Mouse (Mus musculus): ENCODE results near the gene Ppp2r3a. TPM values are rescaled to one million over a fixed set of nuclear protein-coding genes. Genes with fewer than 3 reads are reported as not detected.
A peak's percentile ranks its signal among the peaks of the same experiment; 100 is the strongest.

The Ppp2r3a gene
- polyA plus RNA-seq, 1 experiment from 2014 or later: 23.5 TPM

- H3K4me3 ChIP-seq (ENCODE audit: low read length): no peak overlapping the region
- peaks cover 3% of the 10 kb centered on the region; the same call in 1 of the 2 replicates for H3K36me3 ChIP-seq (ENCODE audit: control insufficient read depth, insufficient read depth, low read length)
- H3K4me1 ChIP-seq (ENCODE audit: control insufficient read depth, insufficient read depth, low read length): peaks cover 23% of the 10 kb centered on the region
- no peak overlapping the region for H3K4me2 ChIP-seq (replicated peaks; ENCODE audit: low read depth, low read length)
- ATAC-seq (ENCODE audit: low FRiP score, low TSS enrichment): no peak
- WGBS: 76% methylated on average over 3 of the region's 3 CpGs
- no peak overlapping the region for H3K9ac ChIP-seq (ENCODE audit: low read depth, low read length)
- H3K27me3 ChIP-seq (ENCODE audit: control insufficient read depth, insufficient read depth, low read length): no peaks in the 10 kb centered on the region
- H3K9me3 ChIP-seq (ENCODE audit: control insufficient read depth, low read length): peaks cover 3% of the 10 kb centered on the region; the same call in 1 of the 2 replicates
- H3K27ac ChIP-seq (ENCODE audit: low read depth, low read length): no peak overlapping the region
Observed at GRCm38 (mm10) chr9:101080046-101080685, 171.4 kb downstream of the Ppp2r3a start.

GRCm38 (mm10) chr9:101078579-101078978, 173.0 kb downstream of the Ppp2r3a start:
- H3K36me3 ChIP-seq (ENCODE audit: control insufficient read depth, insufficient read depth, low read length): peaks cover 3% of the 10 kb centered on the region; the same call in 1 of the 2 replicates
- peaks cover 23% of the 10 kb centered on the region for H3K4me1 ChIP-seq (ENCODE audit: control insufficient read depth, insufficient read depth, low read length)
- H3K4me3 ChIP-seq (ENCODE audit: low read length): peak overlapping the region; percentile 23; the same call in 1 of the 2 replicates
- H3K4me2 ChIP-seq (replicated peaks; ENCODE audit: low read depth, low read length): peak overlapping the region; percentile 43
- no peak for ATAC-seq (ENCODE audit: low FRiP score, low TSS enrichment)
- no peaks in the 10 kb centered on the region for H3K9me3 ChIP-seq (ENCODE audit: control insufficient read depth, low read length)
- WGBS: 56% methylated on average over 4 of the region's 4 CpGs
- no peak overlapping the region for H3K27ac ChIP-seq (ENCODE audit: low read depth, low read length)
- 0 out of 2 replicates have a peak overlapping the region, but pooled peaks have one; percentile 19 for H3K9ac ChIP-seq (ENCODE audit: low read depth, low read length)
- no peaks in the 10 kb centered on the region for H3K27me3 ChIP-seq (ENCODE audit: control insufficient read depth, insufficient read depth, low read length)

- no peak for ATAC-seq (ENCODE audit: low FRiP score, low TSS enrichment)
- no peaks in the 10 kb centered on the region for H3K27me3 ChIP-seq (ENCODE audit: control insufficient read depth, insufficient read depth, low read length)
- no peaks in the 10 kb centered on the region for H3K9me3 ChIP-seq (ENCODE audit: control insufficient read depth, low read length)
- peaks cover 3% of the 10 kb centered on the region; the same call in 1 of the 2 replicates for H3K36me3 ChIP-seq (ENCODE audit: control insufficient read depth, insufficient read depth, low read length)
- peak overlapping the region; percentile 97 for H3K4me3 ChIP-seq (ENCODE audit: low read length)
- peaks cover 23% of the 10 kb centered on the region for H3K4me1 ChIP-seq (ENCODE audit: control insufficient read depth, insufficient read depth, low read length)
- H3K4me2 ChIP-seq (replicated peaks; ENCODE audit: low read depth, low read length): peak overlapping the region; percentile 83
- peak overlapping the region; percentile 98; the same call in 1 of the 2 replicates for H3K9ac ChIP-seq (ENCODE audit: low read depth, low read length)
- H3K27ac ChIP-seq (ENCODE audit: low read depth, low read length): no peak overlapping the region
Observed at GRCm38 (mm10) chr9:101077486-101077885, 174.1 kb downstream of the Ppp2r3a start.

GRCm38 (mm10) chr9:101076095-101076875, 175.3 kb downstream of the Ppp2r3a start:
- Histone ChIP-seq H3K27ac (ENCODE audit: low read depth, low read length) (peak overlapping the region; percentile 1; the same call in 1 of the 2 replicates), H3K27me3 (ENCODE audit: control insufficient read depth, insufficient read depth, low read length) (no peaks in the 10 kb centered on the region), H3K9me3 (ENCODE audit: control insufficient read depth, low read length) (no peaks in the 10 kb centered on the region), H3K36me3 (ENCODE audit: control insufficient read depth, insufficient read depth, low read length) (peaks cover 3% of the 10 kb centered on the region; the same call in 1 of the 2 replicates), H3K9ac (ENCODE audit: low read depth, low read length) (peak overlapping the region; percentile 98), H3K4me1 (ENCODE audit: control insufficient read depth, insufficient read depth, low read length) (peaks cover 23% of the 10 kb centered on the region), H3K4me3 (ENCODE audit: low read length) (peak overlapping the region; percentile 97), H3K4me2 (replicated peaks; ENCODE audit: low read depth, low read length) (peak overlapping the region; percentile 83)
- WGBS: 1% methylated on average over 18 of the region's 18 CpGs
- ATAC-seq (ENCODE audit: low FRiP score, low TSS enrichment): no peak

GRCm38 (mm10) chr9:101075694-101076093, 175.9 kb downstream of the Ppp2r3a start:
- H3K4me2 ChIP-seq (replicated peaks; ENCODE audit: low read depth, low read length): peak overlapping the region; percentile 83
- no peak for ATAC-seq (ENCODE audit: low FRiP score, low TSS enrichment)
- peaks cover 3% of the 10 kb centered on the region; the same call in 1 of the 2 replicates for H3K36me3 ChIP-seq (ENCODE audit: control insufficient read depth, insufficient read depth, low read length)
- peaks cover 18% of the 10 kb centered on the region for H3K4me1 ChIP-seq (ENCODE audit: control insufficient read depth, insufficient read depth, low read length)
- no peak overlapping the region for H3K27ac ChIP-seq (ENCODE audit: low read depth, low read length)
- H3K27me3 ChIP-seq (ENCODE audit: control insufficient read depth, insufficient read depth, low read length): no peaks in the 10 kb centered on the region
- peak overlapping the region; percentile 98 for H3K9ac ChIP-seq (ENCODE audit: low read depth, low read length)
- H3K9me3 ChIP-seq (ENCODE audit: control insufficient read depth, low read length): no peaks in the 10 kb centered on the region
- peak overlapping the region; percentile 97 for H3K4me3 ChIP-seq (ENCODE audit: low read length)
- WGBS: under 1% methylated on average over 8 of the region's 8 CpGs

GRCm38 (mm10) chr9:101075091-101075581, 176.5 kb downstream of the Ppp2r3a start:
- Histone ChIP-seq H3K9ac (ENCODE audit: low read depth, low read length) (peak overlapping the region; percentile 98), H3K27me3 (ENCODE audit: control insufficient read depth, insufficient read depth, low read length) (no peaks in the 10 kb centered on the region), H3K36me3 (ENCODE audit: control insufficient read depth, insufficient read depth, low read length) (peaks cover 3% of the 10 kb centered on the region; the same call in 1 of the 2 replicates), H3K4me3 (ENCODE audit: low read length) (peak overlapping the region; percentile 97), H3K9me3 (ENCODE audit: control insufficient read depth, low read length) (no peaks in the 10 kb centered on the region), H3K4me2 (replicated peaks; ENCODE audit: low read depth, low read length) (peak overlapping the region; percentile 83), H3K4me1 (ENCODE audit: control insufficient read depth, insufficient read depth, low read length) (peaks cover 18% of the 10 kb centered on the region), H3K27ac (ENCODE audit: low read depth, low read length) (peak overlapping the region; percentile 100)
- ATAC-seq (ENCODE audit: low FRiP score, low TSS enrichment): no peak
- WGBS: under 1% methylated on average over 25 of the region's 25 CpGs

- peak overlapping the region; percentile 98 for H3K9ac ChIP-seq (ENCODE audit: low read depth, low read length)
- H3K27ac ChIP-seq (ENCODE audit: low read depth, low read length): peak overlapping the region; percentile 100
- H3K4me1 ChIP-seq (ENCODE audit: control insufficient read depth, insufficient read depth, low read length): peaks cover 18% of the 10 kb centered on the region
- H3K36me3 ChIP-seq (ENCODE audit: control insufficient read depth, insufficient read depth, low read length): peaks cover 3% of the 10 kb centered on the region; the same call in 1 of the 2 replicates
- H3K27me3 ChIP-seq (ENCODE audit: control insufficient read depth, insufficient read depth, low read length): no peaks in the 10 kb centered on the region
- WGBS: under 1% methylated on average over 57 of the region's 100 CpGs
- peak overlapping the region; percentile 97 for H3K4me3 ChIP-seq (ENCODE audit: low read length)
- peak; percentile 80 for ATAC-seq (ENCODE audit: low FRiP score, low TSS enrichment)
- H3K4me2 ChIP-seq (replicated peaks; ENCODE audit: low read depth, low read length): peak overlapping the region; percentile 83
- H3K9me3 ChIP-seq (ENCODE audit: control insufficient read depth, low read length): 0 out of 2 replicates have a peak, but pooled peaks cover 3% of the 10 kb centered on the region
Observed at GRCm38 (mm10) chr9:101074332-101075021, 177.1 kb downstream of the Ppp2r3a start.

- ATAC-seq (ENCODE audit: low FRiP score, low TSS enrichment): peak; percentile 76
- peak within 1 kb of the TSS; percentile 97 for H3K4me3 ChIP-seq (ENCODE audit: low read length)
- no peaks in the 10 kb centered on the region for H3K27me3 ChIP-seq (ENCODE audit: control insufficient read depth, insufficient read depth, low read length)
- H3K36me3 ChIP-seq (ENCODE audit: control insufficient read depth, insufficient read depth, low read length): peaks cover 3% of the 10 kb centered on the region; the same call in 1 of the 2 replicates
- peak within 1 kb of the TSS; percentile 83 for H3K4me2 ChIP-seq (replicated peaks; ENCODE audit: low read depth, low read length)
- H3K9me3 ChIP-seq (ENCODE audit: control insufficient read depth, low read length): 0 out of 2 replicates have a peak, but pooled peaks cover 3% of the 10 kb centered on the region
- H3K9ac ChIP-seq (ENCODE audit: low read depth, low read length): peak within 1 kb of the TSS; percentile 98
- H3K27ac ChIP-seq (ENCODE audit: low read depth, low read length): peak within 1 kb of the TSS; percentile 100
- WGBS: under 1% methylated on average over 41 of the region's 43 CpGs
- peaks cover 14% of the 10 kb centered on the region for H3K4me1 ChIP-seq (ENCODE audit: control insufficient read depth, insufficient read depth, low read length)
Observed at GRCm38 (mm10) chr9:101073987-101074331, 177.6 kb downstream of the Ppp2r3a start, which contains the start of gene Msl2. Gene Msl2, plus strand, starts transcription at chr9:101074101.

Data from kidney, embryonic 14.5 days (tissue).